Mouse (Mus musculus) E14TG2a.4 (cell line): Measurements from ENCODE around the gene Cenpe.

Experiments used
- CTCF ChIP-seq: conservative IDR thresholded peaks from 2 replicates; pipeline ENCODE4 v1.5.1; 2014; ENCODE audit warnings: low read length
- POU5F1 ChIP-seq: IDR thresholded peaks from 2 replicates; pipeline ENCODE4 v1.6.1; 2014; ENCODE audit warnings: low read length, borderline replicate concordance

DNA sequence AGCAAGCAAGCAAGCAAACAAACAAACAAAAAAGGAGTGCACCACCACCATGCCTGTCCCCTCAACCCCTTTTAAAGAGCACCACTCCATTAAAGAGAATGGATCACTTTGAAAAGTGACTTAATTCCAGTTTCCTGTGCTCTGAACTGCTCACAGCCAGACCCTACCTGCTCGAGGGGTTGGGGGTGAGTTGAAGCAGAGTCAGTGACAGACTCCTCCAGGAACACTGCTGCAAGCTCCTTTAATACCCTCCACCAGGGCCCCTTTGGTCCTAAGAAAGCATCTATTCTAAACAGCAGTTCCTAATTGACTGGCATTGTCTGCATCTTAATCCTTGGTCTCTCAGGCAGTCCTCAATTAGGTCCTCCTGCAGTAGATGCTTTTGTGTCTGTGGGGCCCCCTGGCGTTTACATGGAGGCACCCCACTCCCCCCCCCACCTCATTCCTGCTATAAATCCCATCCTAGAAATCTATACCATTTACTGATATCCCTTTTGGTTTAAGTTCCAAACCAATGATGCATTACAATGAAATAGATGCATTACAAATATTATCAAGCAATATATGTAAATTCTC, 100.7 kb downstream of the Cenpe start:
- TF ChIP-seq CTCF (no peak; the same call in 1 of the 2 replicates), POU5F1 (no peak)
